Mouse (Mus musculus): Measurements from ENCODE around the gene Sox15. TPM values are rescaled to one million over a fixed set of nuclear protein-coding genes. Genes with fewer than 3 reads are reported as not detected.

Gene Sox15
- 0.24 and 0.52 TPM in 2 replicates for polyA plus RNA-seq (2012; rRNA removed)

DNA sequence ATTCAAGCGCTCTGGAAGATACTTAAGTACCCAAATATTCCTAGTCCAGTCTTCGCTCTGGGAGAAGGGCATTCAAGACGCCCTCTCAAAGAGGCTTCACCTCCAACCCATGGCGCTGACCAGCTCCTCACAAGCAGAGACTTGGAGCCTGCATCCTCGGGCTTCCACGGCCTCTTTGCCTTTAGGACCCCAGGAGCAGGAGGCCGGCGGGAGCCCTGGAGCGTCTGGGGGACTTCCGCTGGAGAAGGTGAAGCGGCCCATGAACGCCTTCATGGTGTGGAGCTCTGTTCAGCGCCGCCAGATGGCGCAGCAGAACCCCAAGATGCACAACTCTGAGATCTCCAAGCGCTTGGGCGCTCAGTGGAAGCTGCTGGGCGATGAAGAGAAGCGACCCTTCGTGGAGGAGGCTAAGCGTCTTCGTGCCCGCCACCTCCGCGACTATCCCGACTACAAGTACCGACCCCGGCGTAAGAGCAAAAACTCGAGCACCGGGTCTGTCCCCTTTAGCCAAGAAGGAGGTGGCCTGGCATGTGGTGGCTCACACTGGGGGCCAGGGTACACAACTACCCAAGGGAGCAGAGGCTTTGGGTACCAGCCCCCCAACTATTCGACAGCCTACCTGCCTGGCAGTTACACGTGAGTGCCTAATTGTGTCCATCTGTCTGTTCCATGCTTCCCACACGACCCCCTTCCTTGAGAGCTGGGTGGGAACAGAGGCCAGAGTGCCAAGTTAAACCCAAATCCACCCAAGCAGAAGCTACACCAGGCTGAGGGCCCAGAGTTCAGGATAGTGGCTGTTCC is at the start of gene Sox15:
Gene Sox15, plus strand, starts transcription at position 51 of the 801 bp plus-strand sequence.
- Histone ChIP-seq H3K4me3 (ENCODE audit: control insufficient read depth, insufficient read depth, low read length) (no peak within 1 kb of the TSS), H3K27ac (ENCODE audit: control insufficient read depth, insufficient read depth, low read length) (no peak within 1 kb of the TSS), H3K4me1 (replicated peaks; ENCODE audit: control insufficient read depth, insufficient read depth, low read length) (0 out of 2 replicates have a peak, but pooled peaks cover 3% of the 10 kb centered on the region), H3K27me3 (ENCODE audit: control insufficient read depth, insufficient read depth, low read length) (no peaks in the 10 kb centered on the region), H3K36me3 (ENCODE audit: control insufficient read depth, insufficient read depth, low read length) (peaks cover 49% of the 10 kb centered on the region)
- TF ChIP-seq POLR2A (IDR thresholded peaks at IDR 0.05; ENCODE audit: control insufficient read depth, extremely low read depth, insufficient read depth, low read length, poor library complexity) = no peak
- TF ChIP-seq CTCF (IDR thresholded peaks at IDR 0.05; ENCODE audit: borderline replicate concordance, control insufficient read depth, extremely low read depth, insufficient read depth, low read length, poor library complexity) = peak; percentile 72; the same call in 1 of the 2 replicates
- DNase-seq = no peak
- WGBS = 74% methylated on average over 34 of the region's 34 CpGs

DNA sequence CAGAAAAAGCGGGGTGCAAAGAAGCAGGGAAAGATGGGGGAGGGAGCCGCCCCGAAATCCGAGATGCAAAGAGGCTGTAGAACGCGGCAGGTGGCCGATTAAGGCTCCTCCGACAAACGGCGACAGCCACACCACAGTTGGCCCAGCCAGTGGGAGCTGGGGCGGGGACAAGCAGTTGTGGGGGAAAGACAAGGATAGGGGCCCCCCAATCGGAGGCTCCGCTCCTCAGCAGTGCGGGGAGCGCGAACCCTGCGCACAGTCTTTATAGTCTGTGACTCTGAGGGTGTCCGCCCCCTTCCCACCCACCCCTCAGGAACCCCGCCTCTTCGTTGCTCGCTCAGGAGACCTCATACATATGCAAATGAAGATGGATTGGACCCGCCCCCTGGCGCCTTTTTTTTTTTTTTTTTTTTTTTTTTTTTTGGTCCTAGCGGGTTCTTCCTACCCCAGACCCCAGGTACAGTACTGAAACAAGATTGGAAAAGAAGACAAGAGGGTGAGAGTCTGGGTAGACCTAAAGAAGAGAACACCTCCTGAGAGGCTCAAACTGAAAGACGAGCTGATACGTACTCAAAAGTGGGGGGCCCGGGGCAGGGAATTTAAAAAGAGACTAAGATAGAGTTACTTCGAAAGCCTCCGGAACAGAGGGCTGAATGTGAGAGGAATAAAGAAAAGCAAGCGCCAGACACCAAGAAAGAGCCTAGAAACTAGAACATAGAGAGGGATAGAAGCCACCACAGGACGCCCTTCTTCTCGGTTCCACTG is 49.2 kb upstream of the Sox15 start, which contains the start of gene Atp1b2:
Gene Atp1b2, minus strand, starts transcription at position 217 of the 765 bp plus-strand sequence.
- Histone ChIP-seq H3K36me3 (ENCODE audit: control insufficient read depth, insufficient read depth, low read length) (no peaks in the 10 kb centered on the region), H3K27ac (ENCODE audit: control insufficient read depth, insufficient read depth, low read length) (no peak within 1 kb of the TSS), H3K4me1 (replicated peaks; ENCODE audit: control insufficient read depth, insufficient read depth, low read length) (peaks cover 17% of the 10 kb centered on the region), H3K27me3 (ENCODE audit: control insufficient read depth, insufficient read depth, low read length) (peaks cover 6% of the 10 kb centered on the region; the same call in 1 of the 2 replicates), H3K4me3 (ENCODE audit: control insufficient read depth, insufficient read depth, low read length) (peak within 1 kb of the TSS; percentile 64)
- DNase-seq = peak; percentile 71
- TF ChIP-seq POLR2A (IDR thresholded peaks at IDR 0.05; ENCODE audit: control insufficient read depth, extremely low read depth, insufficient read depth, low read length, poor library complexity) = peak; percentile 96
- no peak for TF ChIP-seq CTCF (IDR thresholded peaks at IDR 0.05; ENCODE audit: borderline replicate concordance, control insufficient read depth, extremely low read depth, insufficient read depth, low read length, poor library complexity)
- WGBS = 2% methylated on average over 32 of the region's 32 CpGs

- TF ChIP-seq POLR2A (IDR thresholded peaks at IDR 0.05; ENCODE audit: control insufficient read depth, extremely low read depth, insufficient read depth, low read length, poor library complexity) (no peak), CTCF (IDR thresholded peaks at IDR 0.05; ENCODE audit: borderline replicate concordance, control insufficient read depth, extremely low read depth, insufficient read depth, low read length, poor library complexity) (no peak)
- WGBS = 90% methylated on average over 2 of the region's 2 CpGs
- Histone ChIP-seq H3K27ac (ENCODE audit: control insufficient read depth, insufficient read depth, low read length) (no peak overlapping the region), H3K27me3 (ENCODE audit: control insufficient read depth, insufficient read depth, low read length) (peaks cover 6% of the 10 kb centered on the region; the same call in 1 of the 2 replicates), H3K4me3 (ENCODE audit: control insufficient read depth, insufficient read depth, low read length) (no peak overlapping the region), H3K36me3 (ENCODE audit: control insufficient read depth, insufficient read depth, low read length) (no peaks in the 10 kb centered on the region), H3K4me1 (replicated peaks; ENCODE audit: control insufficient read depth, insufficient read depth, low read length) (peaks cover 17% of the 10 kb centered on the region)
- DNase-seq = no peak
Measured at GRCm38 (mm10) chr11:69606491-69606795, 48.7 kb upstream of the Sox15 start.

GRCm38 (mm10) chr11:69606832-69607231 is 48.3 kb upstream of the Sox15 start:
- no peak for TF ChIP-seq CTCF (IDR thresholded peaks at IDR 0.05; ENCODE audit: borderline replicate concordance, control insufficient read depth, extremely low read depth, insufficient read depth, low read length, poor library complexity)
- TF ChIP-seq POLR2A (IDR thresholded peaks at IDR 0.05; ENCODE audit: control insufficient read depth, extremely low read depth, insufficient read depth, low read length, poor library complexity) = no peak
- 69% methylated on average over 2 of the region's 2 CpGs for WGBS
- Histone ChIP-seq H3K4me3 (ENCODE audit: control insufficient read depth, insufficient read depth, low read length) (no peak overlapping the region), H3K36me3 (ENCODE audit: control insufficient read depth, insufficient read depth, low read length) (no peaks in the 10 kb centered on the region), H3K4me1 (replicated peaks; ENCODE audit: control insufficient read depth, insufficient read depth, low read length) (peaks cover 17% of the 10 kb centered on the region), H3K27me3 (ENCODE audit: control insufficient read depth, insufficient read depth, low read length) (peaks cover 6% of the 10 kb centered on the region; the same call in 1 of the 2 replicates), H3K27ac (ENCODE audit: control insufficient read depth, insufficient read depth, low read length) (no peak overlapping the region)
- no peak for DNase-seq

GRCm38 (mm10) chr11:69608525-69608924 is 46.6 kb upstream of the Sox15 start:
- Histone ChIP-seq H3K4me1 (replicated peaks; ENCODE audit: control insufficient read depth, insufficient read depth, low read length) (peaks cover 18% of the 10 kb centered on the region), H3K27ac (ENCODE audit: control insufficient read depth, insufficient read depth, low read length) (no peak overlapping the region), H3K4me3 (ENCODE audit: control insufficient read depth, insufficient read depth, low read length) (no peak overlapping the region), H3K36me3 (ENCODE audit: control insufficient read depth, insufficient read depth, low read length) (no peaks in the 10 kb centered on the region), H3K27me3 (ENCODE audit: control insufficient read depth, insufficient read depth, low read length) (0 out of 2 replicates have a peak, but pooled peaks cover 6% of the 10 kb centered on the region)
- TF ChIP-seq POLR2A (IDR thresholded peaks at IDR 0.05; ENCODE audit: control insufficient read depth, extremely low read depth, insufficient read depth, low read length, poor library complexity) = no peak
- no peak for TF ChIP-seq CTCF (IDR thresholded peaks at IDR 0.05; ENCODE audit: borderline replicate concordance, control insufficient read depth, extremely low read depth, insufficient read depth, low read length, poor library complexity)
- DNase-seq = no peak
- WGBS = 98% methylated on average over 3 of the region's 3 CpGs

DNA sequence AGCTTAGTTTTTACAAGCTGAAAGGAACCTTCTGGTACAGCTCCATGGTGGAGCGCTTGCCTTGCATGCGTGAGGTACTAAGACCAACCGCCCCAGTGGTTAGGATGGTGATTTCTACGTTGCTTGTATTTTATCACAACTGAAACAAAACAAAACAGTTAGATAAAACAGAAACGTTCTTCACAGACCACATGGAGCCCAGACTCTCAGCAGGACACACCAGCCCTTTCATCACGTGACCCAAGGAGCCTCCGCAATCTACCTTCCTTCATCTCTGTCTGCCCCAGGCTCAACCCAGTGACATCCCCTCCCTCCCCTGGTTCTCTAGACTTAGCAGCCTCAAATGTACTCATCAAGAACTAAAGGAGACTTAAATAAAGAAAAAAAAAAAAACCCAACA is 45.7 kb upstream of the Sox15 start:
- Histone ChIP-seq H3K4me1 (replicated peaks; ENCODE audit: control insufficient read depth, insufficient read depth, low read length) (peaks cover 22% of the 10 kb centered on the region), H3K36me3 (ENCODE audit: control insufficient read depth, insufficient read depth, low read length) (no peaks in the 10 kb centered on the region), H3K27me3 (ENCODE audit: control insufficient read depth, insufficient read depth, low read length) (0 out of 2 replicates have a peak, but pooled peaks cover 1% of the 10 kb centered on the region), H3K27ac (ENCODE audit: control insufficient read depth, insufficient read depth, low read length) (no peak overlapping the region), H3K4me3 (ENCODE audit: control insufficient read depth, insufficient read depth, low read length) (no peak overlapping the region)
- no peak for TF ChIP-seq CTCF (IDR thresholded peaks at IDR 0.05; ENCODE audit: borderline replicate concordance, control insufficient read depth, extremely low read depth, insufficient read depth, low read length, poor library complexity)
- no peak for TF ChIP-seq POLR2A (IDR thresholded peaks at IDR 0.05; ENCODE audit: control insufficient read depth, extremely low read depth, insufficient read depth, low read length, poor library complexity)
- 80% methylated on average over 7 of the region's 7 CpGs for WGBS
- no peak for DNase-seq
